Mouse (Mus musculus): ENCODE measurements at regions not wholly inside any gene's neighbourhood (a gene's known extent, or its start where the extent isn't known, plus 50 kb on each side); places are given as distances from the start of the nearest gene placed in this dataset.

DNA sequence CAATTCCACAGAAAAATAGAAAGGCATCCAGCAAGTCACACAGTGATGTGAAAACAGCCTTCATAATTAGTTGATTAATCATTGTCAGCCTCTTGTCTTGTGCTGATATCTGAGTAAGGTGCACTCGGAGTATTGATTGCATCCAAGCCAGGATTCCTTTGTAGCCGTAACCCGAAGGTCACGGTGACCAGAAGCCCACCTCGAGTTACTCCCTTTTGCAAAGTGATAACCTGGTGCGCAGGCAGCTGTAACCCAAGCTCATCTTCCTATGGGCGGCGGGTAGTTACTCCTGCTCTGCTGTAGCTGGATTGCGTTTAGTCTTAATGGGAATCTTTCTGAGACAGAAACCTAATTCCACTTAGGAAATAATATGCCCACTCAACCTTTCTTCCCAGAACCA, 107.0 kb downstream of the Qrsl1 start:
- no peak overlapping the region for H3K4me2 ChIP-seq (ENCODE audit: low read depth, low read length)
- no peaks in the 10 kb centered on the region for H3K27me3 ChIP-seq (ENCODE audit: insufficient read depth, low read length)
- ATAC-seq, result no peak
- no peak for DNase-seq
- H3K9ac ChIP-seq (replicated peaks), result no peak overlapping the region
- no peak overlapping the region for H3K27ac ChIP-seq (ENCODE audit: low read depth)
- H3K4me1 ChIP-seq (ENCODE audit: insufficient read depth), result peaks cover 31% of the 10 kb centered on the region
- H3K36me3 ChIP-seq (replicated peaks; ENCODE audit: insufficient read depth, low read length), result no peaks in the 10 kb centered on the region
- H3K4me3 ChIP-seq (ENCODE audit: low read depth, low read length), result no peak overlapping the region
- TF ChIP-seq EP300 (IDR thresholded peaks at IDR 0.05; ENCODE audit: low read depth) (no peak), CTCF (IDR thresholded peaks at IDR 0.05; ENCODE audit: low read depth) (no peak)
- H3K9me3 ChIP-seq (ENCODE audit: low read length), result no peaks in the 10 kb centered on the region
- 76% methylated on average over 9 of the region's 9 CpGs for WGBS (ENCODE audit: insufficient replicate concordance)

GRCm38 (mm10) chr10:43800077-43800476, 101.5 kb downstream of the Qrsl1 start:
- WGBS (ENCODE audit: insufficient replicate concordance), result 58% methylated on average over 3 of the region's 3 CpGs
- Histone ChIP-seq H3K9ac (replicated peaks) (no peak overlapping the region), H3K36me3 (replicated peaks; ENCODE audit: insufficient read depth, low read length) (no peaks in the 10 kb centered on the region), H3K4me1 (ENCODE audit: insufficient read depth) (no peaks in the 10 kb centered on the region), H3K9me3 (ENCODE audit: low read length) (no peaks in the 10 kb centered on the region), H3K27ac (ENCODE audit: low read depth) (no peak overlapping the region), H3K4me3 (ENCODE audit: low read depth, low read length) (no peak overlapping the region), H3K27me3 (ENCODE audit: insufficient read depth, low read length) (no peaks in the 10 kb centered on the region), H3K4me2 (ENCODE audit: low read depth, low read length) (no peak overlapping the region)
- TF ChIP-seq CTCF (IDR thresholded peaks at IDR 0.05; ENCODE audit: low read depth) (no peak), EP300 (IDR thresholded peaks at IDR 0.05; ENCODE audit: low read depth) (no peak)
- ATAC-seq (no peak), DNase-seq (no peak)

GRCm38 (mm10) chr10:43815291-43815690, 86.3 kb downstream of the Qrsl1 start:
- DNase-seq, result no peak
- TF ChIP-seq EP300 (IDR thresholded peaks at IDR 0.05; ENCODE audit: low read depth) (peak; percentile 12; the same call in 1 of the 2 replicates), CTCF (IDR thresholded peaks at IDR 0.05; ENCODE audit: low read depth) (no peak)
- 37% methylated on average over 5 of the region's 5 CpGs for WGBS (ENCODE audit: insufficient replicate concordance)

GRCm38 (mm10) chr10:43817522-43818198, 83.9 kb downstream of the Qrsl1 start:
- H3K4me1 ChIP-seq (ENCODE audit: insufficient read depth), result peaks cover 3% of the 10 kb centered on the region; the same call in 1 of the 2 replicates
- peak overlapping the region; percentile 25; the same call in 1 of the 2 replicates for H3K27ac ChIP-seq (ENCODE audit: low read depth)
- H3K9me3 ChIP-seq (ENCODE audit: low read length), result no peaks in the 10 kb centered on the region
- ATAC-seq, result no peak
- no peak for DNase-seq
- 80% methylated on average over 9 of the region's 9 CpGs for WGBS (ENCODE audit: insufficient replicate concordance)
- no peaks in the 10 kb centered on the region for H3K27me3 ChIP-seq (ENCODE audit: insufficient read depth, low read length)
- H3K36me3 ChIP-seq (replicated peaks; ENCODE audit: insufficient read depth, low read length), result no peaks in the 10 kb centered on the region
- no peak overlapping the region for H3K9ac ChIP-seq (replicated peaks)
- H3K4me2 ChIP-seq (ENCODE audit: low read depth, low read length), result no peak overlapping the region
- H3K4me3 ChIP-seq (ENCODE audit: low read depth, low read length), result no peak overlapping the region
- TF ChIP-seq EP300 (IDR thresholded peaks at IDR 0.05; ENCODE audit: low read depth) (no peak), CTCF (IDR thresholded peaks at IDR 0.05; ENCODE audit: low read depth) (no peak)

More at GRCm38 (mm10) chr10:43815291-43815690, 86.3 kb downstream of the Qrsl1 start:
- Histone ChIP-seq H3K4me1 (ENCODE audit: insufficient read depth) (peaks cover 3% of the 10 kb centered on the region; the same call in 1 of the 2 replicates), H3K9me3 (ENCODE audit: low read length) (no peaks in the 10 kb centered on the region), H3K27me3 (ENCODE audit: insufficient read depth, low read length) (no peaks in the 10 kb centered on the region), H3K9ac (replicated peaks) (no peak overlapping the region), H3K4me2 (ENCODE audit: low read depth, low read length) (no peak overlapping the region), H3K36me3 (replicated peaks; ENCODE audit: insufficient read depth, low read length) (no peaks in the 10 kb centered on the region), H3K27ac (ENCODE audit: low read depth) (peak overlapping the region; percentile 49), H3K4me3 (ENCODE audit: low read depth, low read length) (no peak overlapping the region)
- peak; percentile 72 for ATAC-seq

DNA sequence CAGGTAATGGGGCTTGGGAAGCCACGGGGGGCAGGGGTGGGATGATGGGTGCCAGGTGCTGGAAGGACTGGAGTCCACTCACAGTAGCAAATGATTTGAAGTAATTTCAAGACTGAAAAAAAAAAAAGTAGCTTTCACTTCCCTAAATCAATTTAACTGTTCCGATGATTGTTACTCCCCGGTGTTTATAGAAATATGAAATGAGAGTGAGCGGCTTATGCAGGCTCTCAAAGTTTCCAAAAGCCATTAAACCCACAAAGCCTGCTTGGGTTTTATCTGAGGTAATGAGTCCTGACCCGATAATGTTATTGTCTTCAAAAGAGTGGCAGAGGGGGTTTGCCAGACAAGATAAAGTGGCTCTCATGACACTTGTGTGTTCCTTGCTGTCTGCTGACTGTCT, 82.9 kb downstream of the Qrsl1 start:
- H3K9me3 ChIP-seq (ENCODE audit: low read length), result no peaks in the 10 kb centered on the region
- H3K4me1 ChIP-seq (ENCODE audit: insufficient read depth), result peaks cover 3% of the 10 kb centered on the region; the same call in 1 of the 2 replicates
- ATAC-seq (no peak), DNase-seq (no peak)
- no peak overlapping the region for H3K4me2 ChIP-seq (ENCODE audit: low read depth, low read length)
- peak overlapping the region; percentile 44; the same call in 1 of the 2 replicates for H3K27ac ChIP-seq (ENCODE audit: low read depth)
- no peak overlapping the region for H3K9ac ChIP-seq (replicated peaks)
- WGBS (ENCODE audit: insufficient replicate concordance), result 40% methylated on average over 5 of the region's 5 CpGs
- TF ChIP-seq EP300 (IDR thresholded peaks at IDR 0.05; ENCODE audit: low read depth), result no peak
- TF ChIP-seq CTCF (IDR thresholded peaks at IDR 0.05; ENCODE audit: low read depth), result no peak
- H3K4me3 ChIP-seq (ENCODE audit: low read depth, low read length), result no peak overlapping the region
- no peaks in the 10 kb centered on the region for H3K27me3 ChIP-seq (ENCODE audit: insufficient read depth, low read length)
- no peaks in the 10 kb centered on the region for H3K36me3 ChIP-seq (replicated peaks; ENCODE audit: insufficient read depth, low read length)

GRCm38 (mm10) chr10:43819434-43819833, 82.1 kb downstream of the Qrsl1 start:
- ATAC-seq (no peak), DNase-seq (no peak)
- H3K4me2 ChIP-seq (ENCODE audit: low read depth, low read length), result no peak overlapping the region
- H3K9ac ChIP-seq (replicated peaks), result no peak overlapping the region
- TF ChIP-seq EP300 (IDR thresholded peaks at IDR 0.05; ENCODE audit: low read depth) (no peak), CTCF (IDR thresholded peaks at IDR 0.05; ENCODE audit: low read depth) (no peak)
- H3K27me3 ChIP-seq (ENCODE audit: insufficient read depth, low read length), result no peaks in the 10 kb centered on the region
- peak overlapping the region; percentile 44; the same call in 1 of the 2 replicates for H3K27ac ChIP-seq (ENCODE audit: low read depth)
- H3K4me3 ChIP-seq (ENCODE audit: low read depth, low read length), result no peak overlapping the region
- no peaks in the 10 kb centered on the region for H3K9me3 ChIP-seq (ENCODE audit: low read length)
- WGBS (ENCODE audit: insufficient replicate concordance), result 79% methylated on average over 6 of the region's 6 CpGs
- H3K4me1 ChIP-seq (ENCODE audit: insufficient read depth), result peaks cover 3% of the 10 kb centered on the region; the same call in 1 of the 2 replicates
- no peaks in the 10 kb centered on the region for H3K36me3 ChIP-seq (replicated peaks; ENCODE audit: insufficient read depth, low read length)
